In genomic region chr9:71804116-71804515, GRCm38 (mm10) we compare ENCODE assay signal across 11 mouse cellular contexts.
"Had no signal": no experiment of that assay in that cellular context is flagged by ENCODE, and none has a peak within 500 bp of the region (broad histone marks: within the 10 kb centered on the region; RNA-seq: fewer than 3 reads in every experiment).

No protein-coding gene starts in this region.

- H3K27ac ChIP-seq: kidney, embryonic 15.5 days; left cerebral cortex, adult 2 months; limb, embryonic 15.5 days; liver, embryonic 12.5 days; midbrain, embryonic 13.5 days had no signal

- H3K9me3 ChIP-seq: kidney, embryonic 15.5 days; limb, embryonic 15.5 days; liver, embryonic 12.5 days; midbrain, embryonic 13.5 days had no signal

- H3K4me2 ChIP-seq: kidney, embryonic 15.5 days; limb, embryonic 15.5 days; liver, embryonic 12.5 days; lung, embryonic 14.5 days; midbrain, embryonic 13.5 days had no signal

- H3K36me3 ChIP-seq: kidney, embryonic 15.5 days; limb, embryonic 15.5 days; liver, embryonic 12.5 days; midbrain, embryonic 13.5 days had no signal

- H3K4me1 ChIP-seq: liver, embryonic 12.5 days; midbrain, embryonic 13.5 days had no signal

- DNase-seq: kidney, postnatal 25 days; lung, embryonic 14.5 days; lung, postnatal 10 days; lung, postnatal 4 days; right cerebral cortex, postnatal 14 days; thymus, postnatal 36 days had no signal

- H3K27me3 ChIP-seq: kidney, embryonic 15.5 days; limb, embryonic 15.5 days; midbrain, embryonic 13.5 days had no signal

- H3K9ac ChIP-seq: kidney, embryonic 15.5 days; limb, embryonic 15.5 days; liver, embryonic 12.5 days; lung, embryonic 14.5 days; midbrain, embryonic 13.5 days had no signal

- H3K4me3 ChIP-seq: kidney, embryonic 15.5 days; left cerebral cortex, adult 2 months; limb, embryonic 15.5 days; liver, embryonic 12.5 days; midbrain, embryonic 13.5 days had no signal

- ATAC-seq: liver, embryonic 12.5 days; midbrain, embryonic 13.5 days had no signal
